Mouse (Mus musculus): Measurements from ENCODE around the gene Mrgprg.
A peak's percentile ranks its signal among the peaks of the same experiment; 100 is the strongest.

Gene Mrgprg

GRCm38 (mm10) chr7:143766893-143767292 is at the start of gene Mrgprg:
Gene Mrgprg, minus strand, starts transcription at chr7:143766993.
- no peak for DNase-seq

GRCm38 (mm10) chr7:143808909-143809308 is 42.1 kb upstream of the Mrgprg start:
- no peak for DNase-seq

- DNase-seq: no peak
These were observed 38.4 kb upstream of the Mrgprg start for GRCm38 (mm10) chr7:143805199-143805624.

GRCm38 (mm10) chr7:143801195-143802065 is 34.6 kb upstream of the Mrgprg start:
- DNase-seq: no peak

GRCm38 (mm10) chr7:143800770-143801169 is 34.0 kb upstream of the Mrgprg start:
- no peak for DNase-seq

GRCm38 (mm10) chr7:143798783-143799182 is 32.0 kb upstream of the Mrgprg start:
- DNase-seq: no peak

GRCm38 (mm10) chr7:143793121-143793520 is 26.3 kb upstream of the Mrgprg start:
- no peak for DNase-seq

- DNase-seq: no peak
These were observed 25.7 kb upstream of the Mrgprg start for GRCm38 (mm10) chr7:143792336-143792985.

- peak; percentile 34 for DNase-seq
These were observed 17.4 kb upstream of the Mrgprg start, which contains the start of gene Mrgpre for GRCm38 (mm10) chr7:143783996-143784829. Gene Mrgpre, minus strand, starts transcription at chr7:143784500.

- no peak for DNase-seq
These were observed 16.7 kb upstream of the Mrgprg start for GRCm38 (mm10) chr7:143783378-143783995.

- no peak for DNase-seq
These were observed 10.6 kb upstream of the Mrgprg start for GRCm38 (mm10) chr7:143777375-143777774.

GRCm38 (mm10) chr7:143776137-143776536 is 9.3 kb upstream of the Mrgprg start:
- no peak for DNase-seq

- DNase-seq: no peak
These were observed 2.7 kb upstream of the Mrgprg start for GRCm38 (mm10) chr7:143769461-143769860.

GRCm38 (mm10) chr7:143768267-143768666 is 1.5 kb upstream of the Mrgprg start:
- DNase-seq: no peak

- no peak for DNase-seq
These were observed 1.8 kb downstream of the Mrgprg start for GRCm38 (mm10) chr7:143764876-143765530.

- DNase-seq: no peak
These were observed 3.0 kb downstream of the Mrgprg start for GRCm38 (mm10) chr7:143763794-143764193.

GRCm38 (mm10) chr7:143758956-143759355 is 7.8 kb downstream of the Mrgprg start:
- DNase-seq: peak; percentile 69

- DNase-seq: no peak
These were observed 9.1 kb downstream of the Mrgprg start for GRCm38 (mm10) chr7:143757696-143758095.

GRCm38 (mm10) chr7:143757027-143757390 is 9.8 kb downstream of the Mrgprg start:
- DNase-seq: peak; percentile 43

GRCm38 (mm10) chr7:143756125-143757026 is 10.4 kb downstream of the Mrgprg start, which contains the start of gene Osbpl5:
Gene Osbpl5, minus strand, starts transcription at chr7:143756985.
- DNase-seq: no peak
